Mouse (Mus musculus): Measurements from ENCODE around the gene Med27.

The Med27 gene

DNA sequence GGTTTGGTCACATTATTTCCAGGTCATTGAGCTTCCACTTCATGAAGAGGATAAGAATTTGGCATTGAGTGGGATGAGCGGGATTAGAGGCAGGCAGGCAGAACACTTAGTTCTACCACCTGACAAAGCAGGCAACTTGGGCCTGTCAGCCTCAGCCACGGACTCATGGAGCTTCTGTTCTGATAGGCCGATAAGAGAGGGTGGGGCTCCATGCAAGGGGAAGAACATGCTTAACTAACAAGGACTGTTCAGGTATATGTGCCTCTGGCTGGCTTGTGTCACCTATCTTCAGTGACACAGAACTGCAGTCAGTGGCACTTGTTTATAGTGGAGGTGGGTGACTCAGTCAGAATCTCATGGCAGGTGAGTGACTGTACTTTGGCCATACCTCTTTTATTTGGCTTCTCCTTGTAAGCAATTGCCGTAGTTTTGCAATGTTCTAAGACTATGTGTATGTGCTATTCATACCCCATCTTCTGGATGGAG, 126.4 kb downstream of the Med27 start:
- no peak for DNase-seq (ENCODE audit: low read depth)

- no peak for DNase-seq (ENCODE audit: low read depth)
Observed at GRCm38 (mm10) chr2:29473907-29474306, 127.3 kb downstream of the Med27 start.

- DNase-seq (ENCODE audit: low read depth): no peak
Observed at GRCm38 (mm10) chr2:29476702-29477101, 130.1 kb downstream of the Med27 start.

DNA sequence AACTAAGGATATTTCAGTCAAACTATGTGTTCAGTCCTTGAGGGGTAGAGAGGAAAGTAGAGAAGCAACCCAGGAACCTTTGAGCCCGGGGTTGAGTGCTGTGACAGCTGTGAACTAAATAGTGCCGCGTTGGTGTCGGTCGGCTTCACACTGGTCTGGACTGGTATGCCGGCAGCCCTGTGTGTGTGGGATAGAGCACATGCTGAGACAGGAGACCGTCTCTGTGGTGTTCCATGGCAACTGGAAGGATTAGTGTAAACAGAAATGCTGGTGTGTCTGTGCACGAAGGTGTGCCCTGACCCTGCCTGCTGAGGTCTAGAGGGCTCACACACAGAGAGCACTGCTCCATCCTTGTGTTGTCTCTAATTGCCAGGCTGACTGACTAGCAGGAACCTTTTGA, 135.2 kb downstream of the Med27 start:
- no peak for DNase-seq (ENCODE audit: low read depth)

GRCm38 (mm10) chr2:29482979-29483718, 136.5 kb downstream of the Med27 start:
- DNase-seq (ENCODE audit: low read depth): peak; percentile 17

- no peak for DNase-seq (ENCODE audit: low read depth)
Observed at GRCm38 (mm10) chr2:29485519-29485918, 138.9 kb downstream of the Med27 start.

GRCm38 (mm10) chr2:29486491-29486890, 139.9 kb downstream of the Med27 start:
- DNase-seq (ENCODE audit: low read depth): no peak

DNA sequence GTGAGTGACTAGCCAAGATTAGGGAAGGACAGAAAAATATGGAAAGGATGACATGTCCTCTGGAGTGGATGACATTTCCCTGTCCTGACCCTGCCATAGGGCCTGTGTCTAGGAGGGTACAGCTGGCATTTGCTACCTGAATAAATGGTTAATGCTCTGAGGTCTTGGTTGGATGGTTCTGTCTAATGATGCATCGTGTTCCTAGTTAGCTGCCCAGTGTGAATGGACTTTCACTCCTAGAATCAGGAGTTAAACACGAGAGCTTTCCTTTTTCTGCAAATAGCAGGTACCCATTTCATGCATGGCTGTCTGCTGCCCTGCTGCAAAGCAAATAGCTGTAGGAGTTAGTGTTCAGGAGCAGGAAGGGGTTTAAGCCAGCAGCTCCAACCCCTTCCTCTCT, 141.0 kb downstream of the Med27 start:
- DNase-seq (ENCODE audit: low read depth): no peak

GRCm38 (mm10) chr2:29488379-29489236, 142.0 kb downstream of the Med27 start:
- no peak for DNase-seq (ENCODE audit: low read depth)

DNA sequence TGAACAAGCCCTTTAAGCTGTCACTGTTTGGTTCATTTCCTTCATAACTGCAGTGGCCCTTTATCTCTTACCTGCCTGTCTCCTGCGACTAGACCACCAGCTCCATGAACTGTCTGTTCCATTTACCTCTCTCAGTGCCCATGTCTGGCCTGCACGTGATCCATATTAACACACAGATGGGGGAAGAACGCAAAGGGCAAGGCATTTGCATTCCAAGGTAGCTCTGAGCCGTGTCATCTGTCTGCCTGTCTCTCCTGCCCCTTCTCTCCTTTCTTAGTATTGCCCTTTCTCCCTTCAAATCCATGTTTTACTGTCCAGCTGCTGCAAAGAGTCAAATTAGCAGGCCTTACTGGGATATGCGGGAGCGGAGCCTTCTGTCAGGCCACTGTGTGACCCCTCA, 145.0 kb downstream of the Med27 start:
- DNase-seq (ENCODE audit: low read depth): no peak

- no peak for DNase-seq (ENCODE audit: low read depth)
Observed at GRCm38 (mm10) chr2:29493396-29494031, 146.9 kb downstream of the Med27 start.

- no peak for DNase-seq (ENCODE audit: low read depth)
Observed at GRCm38 (mm10) chr2:29495271-29495670, 148.7 kb downstream of the Med27 start.

GRCm38 (mm10) chr2:29500601-29501350, 154.2 kb downstream of the Med27 start:
- no peak for DNase-seq (ENCODE audit: low read depth)

DNA sequence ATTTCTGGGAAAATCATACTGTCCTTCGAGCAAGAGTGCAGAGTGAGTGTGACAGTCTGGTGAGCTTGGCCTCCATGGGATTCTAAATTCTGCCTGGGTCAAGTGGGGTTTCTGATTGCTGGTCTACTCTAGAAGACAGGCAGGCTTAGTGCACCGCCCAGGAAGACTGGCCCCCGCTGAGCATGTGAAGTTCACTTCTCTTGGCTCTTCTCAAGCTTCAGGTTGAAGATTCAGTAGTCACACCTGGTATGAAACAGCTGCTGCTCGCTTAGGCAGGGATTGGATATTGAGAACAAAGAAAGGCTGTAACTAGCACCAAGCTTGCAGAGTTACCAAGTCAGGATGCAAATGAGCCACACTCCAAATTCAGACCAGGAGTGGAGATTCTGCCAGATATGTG, 154.8 kb downstream of the Med27 start:
- no peak for DNase-seq (ENCODE audit: low read depth)

- no peak for DNase-seq (ENCODE audit: low read depth)
Observed at GRCm38 (mm10) chr2:29504848-29505247, 158.2 kb downstream of the Med27 start.

GRCm38 (mm10) chr2:29506411-29506810, 159.8 kb downstream of the Med27 start:
- no peak for DNase-seq (ENCODE audit: low read depth)

- DNase-seq (ENCODE audit: low read depth): no peak
Observed at GRCm38 (mm10) chr2:29513131-29513530, 166.5 kb downstream of the Med27 start.

GRCm38 (mm10) chr2:29514836-29515235, 168.2 kb downstream of the Med27 start:
- no peak for DNase-seq (ENCODE audit: low read depth)

- no peak for DNase-seq (ENCODE audit: low read depth)
Observed at GRCm38 (mm10) chr2:29515831-29516447, 169.3 kb downstream of the Med27 start.

DNA sequence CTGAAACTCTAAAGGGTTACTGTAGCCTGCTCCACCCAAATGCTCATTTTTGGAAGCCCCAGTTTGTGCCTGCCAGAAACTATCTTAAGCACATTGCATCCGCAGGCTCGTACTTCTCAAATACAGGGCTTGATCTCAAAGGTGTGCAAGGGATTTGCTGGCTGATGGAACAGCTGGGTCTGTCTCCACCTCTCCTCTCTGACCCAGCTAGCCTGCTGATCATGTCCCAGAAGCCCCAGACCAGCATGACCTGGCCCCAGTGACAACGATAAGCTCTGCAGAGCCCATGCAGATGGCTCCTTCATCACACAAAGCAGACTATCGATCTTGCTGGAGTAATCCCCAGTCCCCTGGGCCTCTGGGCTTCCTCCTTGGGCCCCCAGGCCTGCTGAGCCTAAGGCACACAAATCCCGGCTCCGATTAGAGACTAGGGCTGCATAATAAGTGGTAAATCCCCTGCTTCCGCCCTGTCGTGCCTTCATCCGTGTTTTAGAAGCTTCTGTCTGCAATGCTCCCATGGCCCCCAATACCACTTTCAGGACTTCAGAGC, 170.1 kb downstream of the Med27 start:
- no peak for DNase-seq (ENCODE audit: low read depth)

DNA sequence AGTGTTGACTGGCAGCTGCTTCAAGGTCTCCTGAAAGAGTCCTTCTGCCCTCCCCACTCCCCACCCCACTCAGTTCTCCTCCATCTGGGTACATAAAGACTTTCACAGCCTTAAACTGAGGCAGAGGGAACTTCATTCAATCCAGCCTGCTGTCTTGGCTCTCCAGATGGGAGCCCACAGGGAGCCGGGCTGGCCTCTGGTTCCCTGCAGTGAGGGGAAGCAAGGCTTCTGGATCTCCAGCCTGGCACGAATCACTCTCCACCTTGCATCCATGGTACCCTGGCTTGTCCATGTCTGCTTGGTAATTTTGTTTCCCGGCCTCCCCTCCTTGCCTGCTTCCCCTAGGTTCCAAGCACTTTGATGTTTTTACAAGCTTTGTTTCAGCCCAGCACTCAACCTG, 172.8 kb downstream of the Med27 start:
- no peak for DNase-seq (ENCODE audit: low read depth)
